ENCODE assay signal across 21 mouse cellular contexts in genomic region chr9:44986976-44987375, GRCm38 (mm10). TPM values are rescaled to one million over a fixed set of nuclear protein-coding genes. Genes with fewer than 3 reads are reported as not detected.
DNase-seq lines count a peak whose midpoint lies in the region; ATAC-seq and TF ChIP-seq lines count a peak whose summit lies in the region.
"Had no signal": no experiment of that assay in that cellular context is flagged by ENCODE, and none has a peak within 500 bp of the region (broad histone marks: within the 10 kb centered on the region; RNA-seq: fewer than 3 reads in every experiment).

No protein-coding gene starts in this region.

- no peak for TF ChIP-seq CTCF in thymus, adult 2 months (IDR thresholded peaks at IDR 0.05; ENCODE audit: borderline replicate concordance, control insufficient read depth, extremely low read depth, insufficient read depth, low read length, poor library complexity)

- H3K27me3 ChIP-seq in thymus, adult 2 months (ENCODE audit: control insufficient read depth, insufficient read depth, low read length) = no peaks in the 10 kb centered on the region
- H3K27me3 ChIP-seq in liver, embryonic 16.5 days (ENCODE audit: control insufficient read depth, insufficient read depth, low read depth, low read length) = no peaks in the 10 kb centered on the region
- H3K27me3 ChIP-seq in splenic B cell, adult 2 months (ENCODE audit: control insufficient read depth, insufficient read depth, low read length, poor library complexity, severe bottlenecking) = no peaks in the 10 kb centered on the region
- peaks cover 10% of the 10 kb centered on the region; the same call in 1 of the 2 replicates for H3K27me3 ChIP-seq in hindbrain, embryonic 13.5 days
- H3K27me3 ChIP-seq: hindbrain, embryonic 12.5 days; limb, embryonic 12.5 days; neural tube, embryonic 13.5 days had no signal

- peak; percentile 41 for ATAC-seq in activated CD4-positive, CD25-positive, alpha-beta regulatory T cell, adult 4 months
- ATAC-seq in liver, embryonic 16.5 days (ENCODE audit: low read depth) = no peak
- ATAC-seq in hindbrain, embryonic 13.5 days (ENCODE audit: low FRiP score) = no peak
- ATAC-seq: intestine, postnatal 0 days had no signal

- peak; percentile 41; the same call in 1 of the 2 replicates for TF ChIP-seq POLR2A in thymus, adult 2 months (IDR thresholded peaks at IDR 0.05; ENCODE audit: control insufficient read depth, extremely low read depth, insufficient read depth, low read length, poor library complexity)

- DNase-seq in thymus, adult 2 months = no peak
- DNase-seq in thymus, postnatal 14 days = no peak
- DNase-seq in splenic B cell, adult 2 months (ENCODE audit: low read depth, low spot score) = peak; percentile 59
- no peak for DNase-seq in gastrocnemius, adult 8-10 months (ENCODE audit: low spot score in 2 of 2)
- no peak for DNase-seq in gastrocnemius, postnatal 4 days (ENCODE audit: low spot score in 2 of 2)
- DNase-seq: cerebellum, postnatal 14 days; gastrocnemius, adult 2 months; kidney, postnatal 25 days had no signal

- H3K4me2 ChIP-seq in liver, embryonic 16.5 days (ENCODE audit: low read depth, low read length) = 0 out of 2 replicates have a peak overlapping the region, but pooled peaks have one; percentile 19
- H3K4me2 ChIP-seq in hindbrain, embryonic 13.5 days = no peak overlapping the region
- H3K4me2 ChIP-seq: hindbrain, embryonic 12.5 days; limb, embryonic 12.5 days; neural tube, embryonic 13.5 days had no signal

- 11% methylated on average over 5 of the region's 5 CpGs for WGBS in thymus, adult 2 months
- 47% methylated on average over 5 of the region's 5 CpGs for WGBS in liver, embryonic 16.5 days (ENCODE audit: insufficient replicate concordance)
- 77% methylated on average over 5 of the region's 5 CpGs for WGBS in hindbrain, embryonic 13.5 days

- H3K9ac ChIP-seq in liver, embryonic 16.5 days (ENCODE audit: low read depth, low read length) = no peak overlapping the region
- H3K9ac ChIP-seq in hindbrain, embryonic 13.5 days = no peak overlapping the region
- H3K9ac ChIP-seq: embryonic facial prominence, embryonic 13.5 days; heart, embryonic 13.5 days; hindbrain, embryonic 12.5 days; limb, embryonic 12.5 days; neural tube, embryonic 13.5 days had no signal

- no peaks in the 10 kb centered on the region; the same call in 1 of the 2 replicates for H3K9me3 ChIP-seq in liver, embryonic 16.5 days (replicated peaks; ENCODE audit: control insufficient read depth, low read length)
- H3K9me3 ChIP-seq in hindbrain, embryonic 13.5 days = no peaks in the 10 kb centered on the region
- H3K9me3 ChIP-seq: embryonic facial prominence, embryonic 13.5 days; heart, embryonic 13.5 days; hindbrain, embryonic 12.5 days; limb, embryonic 12.5 days; neural tube, embryonic 13.5 days had no signal

- peaks cover 17% of the 10 kb centered on the region for H3K36me3 ChIP-seq in thymus, adult 2 months (ENCODE audit: control insufficient read depth, insufficient read depth, low read length)
- H3K36me3 ChIP-seq in liver, embryonic 16.5 days (ENCODE audit: control insufficient read depth, insufficient read depth) = no peaks in the 10 kb centered on the region
- H3K36me3 ChIP-seq in splenic B cell, adult 2 months (ENCODE audit: control insufficient read depth, insufficient read depth, low read length, poor library complexity, severe bottlenecking) = no peaks in the 10 kb centered on the region
- H3K36me3 ChIP-seq in hindbrain, embryonic 13.5 days = no peaks in the 10 kb centered on the region
- H3K36me3 ChIP-seq: embryonic facial prominence, embryonic 13.5 days; heart, embryonic 13.5 days; hindbrain, embryonic 12.5 days; limb, embryonic 12.5 days; neural tube, embryonic 13.5 days had no signal

- H3K27ac ChIP-seq in thymus, adult 2 months (ENCODE audit: control insufficient read depth, insufficient read depth, low read length) = peak overlapping the region; percentile 100
- peak overlapping the region; percentile 20; the same call in 1 of the 2 replicates for H3K27ac ChIP-seq in liver, embryonic 16.5 days (ENCODE audit: low read length)
- H3K27ac ChIP-seq in hindbrain, embryonic 13.5 days = no peak overlapping the region
- H3K27ac ChIP-seq: embryonic facial prominence, embryonic 13.5 days; gastrocnemius, adult 2 months; heart, embryonic 13.5 days; hindbrain, embryonic 12.5 days; neural tube, embryonic 13.5 days; stomach, postnatal 0 days had no signal

- H3K4me3 ChIP-seq in thymus, adult 2 months (ENCODE audit: control insufficient read depth, insufficient read depth, low read length) = no peak overlapping the region; the same call in 1 of the 2 replicates
- H3K4me3 ChIP-seq in liver, embryonic 16.5 days (ENCODE audit: low read depth, low read length) = no peak overlapping the region
- H3K4me3 ChIP-seq in hindbrain, embryonic 13.5 days = no peak overlapping the region
- H3K4me3 ChIP-seq: embryonic facial prominence, embryonic 13.5 days; gastrocnemius, adult 2 months; heart, embryonic 13.5 days; hindbrain, embryonic 12.5 days; limb, embryonic 12.5 days; neural tube, embryonic 13.5 days had no signal

- peaks cover 22% of the 10 kb centered on the region for H3K4me1 ChIP-seq in thymus, adult 2 months (replicated peaks; ENCODE audit: control insufficient read depth, insufficient read depth, low read length)
- no peaks in the 10 kb centered on the region for H3K4me1 ChIP-seq in liver, embryonic 16.5 days (ENCODE audit: control insufficient read depth, low read depth, low read length)
- no peaks in the 10 kb centered on the region for H3K4me1 ChIP-seq in hindbrain, embryonic 13.5 days (replicated peaks)
- H3K4me1 ChIP-seq: heart, embryonic 13.5 days; hindbrain, embryonic 12.5 days; neural tube, embryonic 13.5 days had no signal

RNA-seq across cellular contexts. Expression of gene Cd3d, which starts 5.4 kb away (rescaled TPM):
- 214 and 262 TPM in 2 replicates for polyA plus RNA-seq in thymus, adult 2 months (2012; rRNA removed)
- 1,000 to 10,000 TPM in 1 of 2 experiments, 100 to 1,000 TPM in 1; 682 to 1,081 TPM for polyA plus RNA-seq in activated CD4-positive, CD25-positive, alpha-beta regulatory T cell, adult 4 months (2017; shearing (Covaris generic))
- 0.13 and 0.52 TPM in 2 replicates for polyA plus RNA-seq in liver, embryonic 16.5 days (2015; fragmentation: Nextera tagmentation; extraction: Ambion mirVana)
- not detected for total RNA-seq in gastrocnemius, adult 8-10 months (2022)
- not detected in 2 replicates for polyA plus RNA-seq in hindbrain, embryonic 13.5 days (2015; fragmentation: Nextera tagmentation; extraction: Ambion mirVana)
- total RNA-seq in gastrocnemius, postnatal 4 days (2021) = under 1 TPM in 1 of 2 experiments, not detected in 1; 0.42 TPM
- total RNA-seq: gastrocnemius, adult 2 months; layer of hippocampus, postnatal 14 days had no signal
- polyA plus RNA-seq: embryonic facial prominence, embryonic 13.5 days; forebrain, embryonic 11.5 days; hindbrain, embryonic 12.5 days; limb, embryonic 12.5 days; midbrain, embryonic 14.5 days; neural tube, embryonic 13.5 days had no signal

RNA-seq across cellular contexts. Expression of gene Cd3g, which starts 6.7 kb away (rescaled TPM):
- 183 and 216 TPM in 2 replicates for polyA plus RNA-seq in thymus, adult 2 months (2012; rRNA removed)
- polyA plus RNA-seq in activated CD4-positive, CD25-positive, alpha-beta regulatory T cell, adult 4 months (2017; shearing (Covaris generic)) = 1,000 to 10,000 TPM; 1,430 to 1,870 TPM
- polyA plus RNA-seq in liver, embryonic 16.5 days (2015; fragmentation: Nextera tagmentation; extraction: Ambion mirVana) = 0.32 and 0.58 TPM in 2 replicates
- not detected for total RNA-seq in gastrocnemius, adult 8-10 months (2022)
- not detected in 2 replicates for polyA plus RNA-seq in hindbrain, embryonic 13.5 days (2015; fragmentation: Nextera tagmentation; extraction: Ambion mirVana)
- under 1 TPM in 1 of 2 experiments, not detected in 1; 0.88 TPM for total RNA-seq in gastrocnemius, postnatal 4 days (2021)
- total RNA-seq: gastrocnemius, adult 2 months; layer of hippocampus, postnatal 14 days had no signal
- polyA plus RNA-seq: forebrain, embryonic 11.5 days; hindbrain, embryonic 12.5 days; midbrain, embryonic 14.5 days; neural tube, embryonic 13.5 days had no signal

RNA-seq across cellular contexts. Expression of gene Ube4a, which starts 21.6 kb away (rescaled TPM):
- 23.0 and 23.7 TPM in 2 replicates for polyA plus RNA-seq in thymus, adult 2 months (2012; rRNA removed)
- polyA plus RNA-seq in activated CD4-positive, CD25-positive, alpha-beta regulatory T cell, adult 4 months (2017; shearing (Covaris generic)) = 10 to 100 TPM; 34.0 to 38.4 TPM
- 10.0 and 11.5 TPM in 2 replicates for polyA plus RNA-seq in liver, embryonic 16.5 days (2015; fragmentation: Nextera tagmentation; extraction: Ambion mirVana)
- 10 to 100 TPM; 37.3 to 48.3 (median 41.4) TPM for total RNA-seq in gastrocnemius, adult 8-10 months (2022)
- polyA plus RNA-seq in hindbrain, embryonic 13.5 days (2015; fragmentation: Nextera tagmentation; extraction: Ambion mirVana) = 35.6 and 37.7 TPM in 2 replicates
- 10 to 100 TPM; 41.2 to 43.0 TPM for total RNA-seq in gastrocnemius, postnatal 4 days (2021)

RNA-seq across cellular contexts. Expression of gene Cd3e, which starts 22.5 kb away (rescaled TPM):
- polyA plus RNA-seq in thymus, adult 2 months (2012; rRNA removed) = 343 and 451 TPM in 2 replicates
- polyA plus RNA-seq in activated CD4-positive, CD25-positive, alpha-beta regulatory T cell, adult 4 months (2017; shearing (Covaris generic)) = 1,000 to 10,000 TPM in 1 of 2 experiments, 100 to 1,000 TPM in 1; 791 to 1,491 TPM
- not detected in 2 replicates for polyA plus RNA-seq in liver, embryonic 16.5 days (2015; fragmentation: Nextera tagmentation; extraction: Ambion mirVana)
- not detected for total RNA-seq in gastrocnemius, adult 8-10 months (2022)
- polyA plus RNA-seq in hindbrain, embryonic 13.5 days (2015; fragmentation: Nextera tagmentation; extraction: Ambion mirVana) = not detected in 2 replicates
- 1 to 10 TPM in 1 of 2 experiments, under 1 TPM in 1; 0.39 to 1.1 TPM for total RNA-seq in gastrocnemius, postnatal 4 days (2021)
- total RNA-seq: gastrocnemius, adult 2 months; layer of hippocampus, postnatal 14 days had no signal
- polyA plus RNA-seq: embryonic facial prominence, embryonic 13.5 days; forebrain, embryonic 11.5 days; hindbrain, embryonic 12.5 days; midbrain, embryonic 14.5 days; stomach, postnatal 0 days had no signal

RNA-seq across cellular contexts. Expression of gene Mpzl2, which starts 52.6 kb away (rescaled TPM):
- polyA plus RNA-seq in thymus, adult 2 months (2012; rRNA removed) = 10.1 and 11.6 TPM in 2 replicates
- not detected for polyA plus RNA-seq in activated CD4-positive, CD25-positive, alpha-beta regulatory T cell, adult 4 months (2017; shearing (Covaris generic))
- 10.6 and 12.5 TPM in 2 replicates for polyA plus RNA-seq in liver, embryonic 16.5 days (2015; fragmentation: Nextera tagmentation; extraction: Ambion mirVana)
- under 1 TPM; 0.17 to 0.51 (median 0.20) TPM for total RNA-seq in gastrocnemius, adult 8-10 months (2022)
- 0.35 and 0.45 TPM in 2 replicates for polyA plus RNA-seq in hindbrain, embryonic 13.5 days (2015; fragmentation: Nextera tagmentation; extraction: Ambion mirVana)
- total RNA-seq in gastrocnemius, postnatal 4 days (2021) = under 1 TPM in 1 of 2 experiments, not detected in 1; 0.31 TPM

Comparison
In these comparisons a context has a peak if more than half of its experiments do, and no peak if none do; other contexts are left out.
1. RNA of gene Cd3d, which starts 5.4 kb away (polyA plus RNA-seq): 682 to 1,081 TPM in activated CD4-positive, CD25-positive, alpha-beta regulatory T cell, adult 4 months and 214 to 262 TPM in thymus, adult 2 months; 0.13 to 0.52 TPM in liver, embryonic 16.5 days and not detected in hindbrain, embryonic 13.5 days; every median in the first group is over 100 times any median in the second.
2. RNA of gene Cd3g, which starts 6.7 kb away (polyA plus RNA-seq): 1,430 to 1,870 TPM in activated CD4-positive, CD25-positive, alpha-beta regulatory T cell, adult 4 months and 183 to 216 TPM in thymus, adult 2 months; 0.32 to 0.58 TPM in liver, embryonic 16.5 days and not detected in hindbrain, embryonic 13.5 days; every median in the first group is over 100 times any median in the second.